Mouse (Mus musculus): ENCODE measurements around the gene Sspo.

Sspo gene

DNA sequence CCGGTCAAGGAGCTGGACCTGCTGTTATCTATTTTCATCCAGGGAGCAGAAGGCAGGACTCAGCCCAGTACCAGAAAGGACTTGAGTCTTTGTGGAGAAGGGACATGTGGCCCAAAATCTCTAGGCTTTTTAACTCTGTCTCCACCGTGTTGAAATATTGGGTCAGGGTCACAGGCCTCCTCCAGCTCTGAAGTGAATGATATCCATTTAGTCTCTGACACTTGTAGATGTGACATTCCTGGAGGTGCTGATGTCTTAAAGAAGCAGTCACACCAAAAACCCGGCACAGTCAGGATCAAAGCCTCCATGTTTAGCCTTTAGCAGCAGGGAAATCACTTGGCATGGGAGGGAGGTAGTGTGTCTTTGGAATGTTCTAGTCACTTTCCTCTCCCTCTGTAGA is 92.7 kb downstream of the Sspo start:
- no peak for DNase-seq (ENCODE audit: low spot score)

DNA sequence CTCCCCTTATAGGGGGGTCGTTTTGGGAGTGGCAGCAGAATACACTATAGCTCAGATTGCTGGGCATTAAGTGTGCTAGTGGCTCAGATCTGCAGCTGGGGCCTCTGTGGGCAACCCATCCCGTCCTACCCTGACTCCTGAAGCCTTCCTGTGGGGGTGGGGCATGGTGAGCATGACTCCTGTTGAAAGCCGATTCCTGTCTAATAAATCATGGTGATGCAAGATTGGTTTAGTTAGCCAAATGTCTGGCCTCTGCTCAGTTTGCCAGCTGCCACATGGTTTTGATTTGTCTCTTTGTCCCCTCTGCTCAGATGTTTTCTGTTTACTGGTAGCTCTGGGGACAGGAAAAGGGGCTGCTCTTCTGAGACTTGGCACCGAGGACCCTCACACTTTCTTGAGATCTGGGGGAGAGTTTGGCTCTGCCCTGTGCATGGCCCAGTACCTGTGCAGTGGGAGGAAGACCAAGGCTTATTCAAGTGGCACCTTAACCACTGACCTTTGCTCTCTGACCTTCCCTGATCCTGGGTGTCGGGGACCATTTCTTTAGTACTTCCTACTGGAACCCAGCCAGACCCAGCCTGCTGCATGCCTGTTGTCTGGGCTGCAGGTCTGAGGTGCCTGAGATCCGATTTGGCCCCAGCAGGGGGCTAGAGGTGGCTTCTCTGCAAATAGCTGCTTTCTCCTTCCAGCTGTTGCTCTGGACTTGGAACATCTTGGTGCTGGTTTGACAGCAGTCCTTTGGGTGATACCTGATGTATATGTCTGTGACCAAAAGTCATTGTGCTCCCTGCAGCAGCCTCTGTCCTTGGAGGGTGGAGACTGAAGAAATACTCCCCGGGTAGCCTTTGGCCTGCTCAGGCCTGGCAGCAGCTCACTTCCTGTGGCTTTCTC is 93.8 kb downstream of the Sspo start:
- peak; percentile 83 for DNase-seq (ENCODE audit: low spot score)

DNA sequence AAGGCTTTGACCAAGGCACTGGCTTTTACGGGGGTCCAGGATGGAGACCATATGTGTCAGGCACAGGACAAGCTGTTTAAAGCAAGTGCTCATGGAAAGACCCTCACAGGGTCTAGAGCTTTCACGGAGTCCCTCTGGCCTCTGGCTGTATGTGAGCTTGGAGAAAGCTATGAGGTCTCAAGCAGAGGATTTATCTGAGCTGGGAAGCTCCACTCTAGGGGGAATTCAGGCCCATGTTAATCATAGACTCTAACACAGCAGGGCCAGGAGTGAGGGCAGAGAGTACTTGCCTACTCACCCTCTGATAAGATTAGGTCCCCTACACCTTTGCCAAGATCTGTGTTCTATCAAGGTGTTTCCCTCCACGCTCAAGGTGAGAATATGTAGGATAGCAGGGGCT is 94.6 kb downstream of the Sspo start:
- DNase-seq (ENCODE audit: low spot score) = no peak

DNA sequence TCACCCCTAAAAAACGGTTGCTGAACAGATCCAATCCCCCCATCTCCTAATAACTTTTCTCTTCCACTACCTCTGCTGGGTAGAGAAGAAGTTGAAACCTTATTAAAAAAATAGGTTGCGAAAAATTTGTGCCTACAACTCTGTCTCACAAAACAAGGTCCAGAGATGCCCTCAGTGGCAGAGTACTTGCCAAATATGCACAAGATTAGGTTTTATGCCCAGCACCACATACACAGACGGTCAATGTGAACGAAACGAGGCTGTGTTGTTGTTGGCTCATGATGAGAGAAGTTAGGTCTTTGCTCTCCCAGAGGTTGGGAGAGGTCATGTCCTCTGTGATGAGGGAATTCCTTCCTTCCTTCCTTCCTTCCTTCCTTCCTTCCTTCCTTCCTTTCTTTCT is 97.2 kb downstream of the Sspo start:
- DNase-seq (ENCODE audit: low spot score) = no peak

DNA sequence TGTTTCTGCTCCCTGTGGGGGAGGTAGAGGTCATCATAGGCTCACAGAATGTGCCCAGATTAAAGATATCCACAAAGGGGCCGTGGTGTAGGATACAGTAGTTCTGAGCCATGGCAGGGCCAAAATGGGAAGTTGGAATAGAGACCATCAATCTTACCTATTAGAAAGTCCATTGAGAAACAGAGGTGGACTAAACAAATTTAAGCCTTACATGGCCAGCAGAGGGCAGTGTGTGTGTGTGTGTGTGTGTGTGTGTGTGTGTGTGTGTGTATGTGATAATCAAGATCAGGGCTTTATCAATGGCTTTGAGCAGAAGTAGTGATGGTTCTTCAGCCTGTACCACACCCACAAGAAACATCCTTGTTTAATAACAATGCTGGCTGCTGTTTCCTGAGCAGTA is 98.2 kb downstream of the Sspo start:
- peak; percentile 71 for DNase-seq (ENCODE audit: low spot score)

DNA sequence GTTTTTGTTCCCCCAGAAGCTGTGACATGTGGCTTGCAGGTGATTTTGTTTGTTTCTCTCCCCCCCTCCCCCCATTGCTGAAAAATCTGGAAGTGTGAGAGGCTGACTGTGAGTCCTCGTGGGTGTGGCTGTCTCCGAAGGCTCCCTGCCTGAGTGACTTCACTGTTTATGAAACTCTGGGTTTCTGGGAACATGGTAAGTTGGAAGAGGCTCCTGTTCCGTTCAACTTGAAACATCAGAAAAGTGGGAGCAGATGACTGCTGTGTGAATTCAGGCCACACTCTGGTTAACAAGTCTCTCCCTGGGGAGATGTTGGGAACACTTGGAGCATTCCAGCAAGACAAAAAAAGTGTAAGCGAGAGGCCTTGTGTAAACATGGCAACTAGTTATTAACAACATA is 98.8 kb downstream of the Sspo start:
- no peak for DNase-seq (ENCODE audit: low spot score)

DNA sequence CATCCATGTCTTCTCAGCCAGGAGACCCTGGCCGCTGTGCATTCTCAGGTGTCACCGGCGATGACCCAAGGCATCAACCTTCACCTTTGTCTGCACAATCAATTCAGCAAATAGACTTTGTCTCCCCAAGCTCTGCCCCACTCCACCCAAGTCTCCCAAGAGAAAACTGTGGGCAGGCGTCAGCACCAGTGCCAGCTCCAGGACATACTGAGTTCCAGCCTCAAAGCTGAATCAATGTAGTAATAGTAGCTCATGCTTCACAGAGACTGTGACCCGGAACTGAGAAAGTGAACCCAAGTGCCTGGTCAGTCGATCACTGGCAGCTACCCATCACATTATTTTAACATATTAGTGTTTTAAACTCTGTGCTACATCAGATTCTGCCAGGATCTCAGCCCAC is 100.3 kb downstream of the Sspo start:
- no peak for DNase-seq (ENCODE audit: low spot score)

Measured in embryo, embryonic 10.5 days (tissue).